Mouse (Mus musculus) cerebellum, adult 9-10 months (tissue): ENCODE measurements at regions not wholly inside any gene's neighbourhood (a gene's known extent, or its start where the extent isn't known, plus 50 kb on each side); places are given as distances from the start of the nearest gene placed in this dataset.

Experiments
- DNase-seq: peaks from one replicate; pipeline ENCODE4 v3.0.0; 2022

DNA sequence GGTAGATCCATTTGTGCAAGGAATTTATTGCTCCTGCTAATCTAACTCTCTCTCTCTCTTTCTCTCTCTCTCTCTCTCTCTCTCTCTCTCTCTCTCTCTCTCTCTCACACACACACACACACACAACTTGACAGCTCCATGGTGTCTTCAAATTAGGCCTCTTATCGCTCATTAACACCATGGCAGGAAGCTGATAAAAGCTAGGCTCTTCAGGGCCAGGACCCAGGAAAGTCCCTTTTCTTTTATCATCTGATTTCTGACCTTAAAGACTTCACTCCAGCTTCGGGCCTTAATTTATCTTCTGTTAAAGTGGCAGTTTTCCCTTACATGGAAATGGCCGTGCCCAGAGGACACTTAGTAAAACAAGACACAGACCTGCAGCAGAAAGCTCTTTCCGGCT is 178.4 kb upstream of the Bmp2 start:
- no peak for DNase-seq

DNA sequence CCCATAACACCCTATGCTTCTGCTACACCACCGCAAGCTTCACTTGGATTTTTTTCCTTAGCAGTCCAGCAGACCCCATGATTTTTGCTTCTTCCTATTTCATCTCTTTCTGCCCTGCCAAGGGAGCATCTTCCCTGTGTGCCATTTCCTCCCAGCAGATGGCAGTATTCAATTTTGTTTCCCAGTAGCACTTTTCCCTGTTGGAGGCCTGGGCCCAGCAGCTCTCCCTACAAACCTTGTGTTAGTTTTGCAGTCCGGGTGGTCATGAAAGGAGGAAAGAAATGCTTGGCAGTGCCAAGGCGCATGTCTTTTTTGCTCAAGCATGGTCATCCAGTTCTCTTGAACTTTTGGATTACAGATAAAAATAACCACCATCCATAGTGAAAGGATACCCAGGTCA is 170.9 kb upstream of the Bmp2 start:
- no peak for DNase-seq

DNA sequence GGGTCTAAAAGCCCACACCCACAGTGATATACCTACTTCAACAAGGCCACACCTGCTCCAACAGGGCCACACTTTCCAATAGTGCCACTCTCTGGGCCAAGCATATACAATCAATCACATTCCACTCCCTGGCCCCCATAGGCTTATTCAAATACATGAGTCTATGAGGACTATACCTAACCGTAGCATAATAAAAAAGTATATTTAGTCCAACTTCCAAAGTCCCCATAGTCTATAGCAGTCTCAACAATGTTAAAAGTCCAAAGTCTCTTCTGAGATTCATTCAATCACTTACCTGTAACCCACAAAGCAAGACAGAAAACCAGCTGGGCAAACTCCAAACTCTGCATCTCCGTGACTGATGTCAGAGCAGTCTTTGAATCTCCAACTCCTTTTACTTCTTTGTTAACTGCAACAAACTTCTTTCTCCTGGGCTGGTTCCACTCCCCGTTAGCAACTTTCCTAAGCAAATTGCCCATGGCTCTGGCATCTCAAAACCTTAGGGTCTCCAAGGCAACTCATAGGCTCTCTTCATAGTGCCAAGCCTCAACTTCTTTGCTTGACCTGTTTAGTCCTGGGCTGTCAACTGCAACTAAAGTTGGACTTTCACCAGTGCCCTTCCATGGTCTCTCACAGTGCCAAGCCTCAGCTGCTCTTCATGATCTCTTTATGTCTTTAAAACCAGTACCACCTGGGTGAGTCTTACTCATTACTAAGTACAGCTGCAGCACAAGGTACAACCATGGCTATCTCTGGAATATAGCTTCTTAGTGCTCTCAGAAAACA is 168.6 kb upstream of the Bmp2 start:
- DNase-seq, result no peak

- DNase-seq, result no peak
Measured at GRCm38 (mm10) chr2:133385297-133385696, 166.7 kb upstream of the Bmp2 start.

- DNase-seq, result no peak
Measured at GRCm38 (mm10) chr2:133387349-133387748, 164.6 kb upstream of the Bmp2 start.

DNA sequence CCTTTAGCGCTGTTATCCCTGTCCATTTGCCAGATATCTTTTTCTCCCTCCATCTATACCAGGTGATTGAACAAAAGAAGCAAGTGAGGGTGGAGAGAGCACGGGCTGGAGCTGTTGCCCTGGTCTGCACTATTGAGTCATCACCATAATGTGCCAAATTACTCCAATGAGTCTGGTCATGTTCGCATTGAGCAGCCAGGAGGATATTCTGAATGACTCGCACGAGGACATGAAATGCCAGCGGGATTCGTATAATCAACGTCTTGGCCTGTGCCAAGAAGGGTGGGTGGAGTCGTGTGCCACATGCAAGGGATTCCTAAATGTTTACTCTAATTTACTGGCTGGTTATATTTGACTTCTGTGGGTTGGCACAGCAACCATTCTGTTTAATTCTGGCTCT is 159.7 kb upstream of the Bmp2 start:
- DNase-seq, result no peak

- no peak for DNase-seq
Measured at GRCm38 (mm10) chr2:133397566-133397965, 154.4 kb upstream of the Bmp2 start.

GRCm38 (mm10) chr2:133399059-133399690 is 152.8 kb upstream of the Bmp2 start:
- no peak for DNase-seq

DNA sequence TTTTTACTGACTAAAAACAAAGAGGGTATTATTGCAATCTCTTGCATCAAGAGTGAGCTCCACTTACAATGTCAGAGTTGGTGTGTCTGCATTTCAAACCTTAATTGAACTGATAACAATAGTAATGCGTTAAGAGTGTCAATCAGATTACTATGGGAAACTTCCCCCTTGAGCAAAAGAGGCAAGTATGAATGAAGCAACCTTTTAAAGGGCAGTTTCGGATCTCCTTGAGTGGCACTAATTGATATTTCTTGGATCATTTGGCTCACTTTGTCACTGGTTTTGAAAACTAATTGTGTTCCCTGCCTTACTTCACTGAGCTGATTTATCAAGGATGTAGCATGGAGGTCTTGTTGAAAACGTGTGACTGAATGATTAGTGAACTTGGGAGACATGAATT is 151.0 kb upstream of the Bmp2 start:
- DNase-seq, result no peak

DNA sequence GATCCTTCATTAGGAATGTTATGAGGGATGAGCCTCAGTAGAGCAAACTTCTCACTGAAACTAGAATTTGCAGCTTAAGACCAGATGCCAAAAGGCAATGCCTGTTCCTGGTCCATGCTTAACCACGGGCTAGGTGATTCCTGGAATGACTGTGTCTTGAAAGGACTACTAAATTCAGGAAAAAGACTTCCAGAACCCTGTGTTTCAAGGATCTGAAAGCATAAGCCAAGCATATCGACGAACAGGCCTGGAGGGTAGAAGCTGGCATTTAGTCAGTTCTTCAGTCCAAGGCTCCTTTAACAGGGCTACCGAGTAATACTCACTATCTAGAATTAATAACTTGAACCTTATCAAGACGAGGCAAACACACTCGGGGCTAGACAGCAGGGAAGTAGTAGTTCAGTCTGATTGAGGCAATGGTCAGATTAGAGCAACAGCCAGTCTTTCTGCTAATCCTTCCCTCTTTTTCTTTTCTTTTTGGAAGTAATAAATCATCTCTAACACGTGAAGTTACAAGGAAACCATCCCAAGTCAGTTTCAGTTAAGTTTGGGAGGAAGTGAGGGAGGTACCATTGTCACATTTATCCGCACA is 134.9 kb upstream of the Bmp2 start:
- no peak for DNase-seq

- no peak for DNase-seq
Measured at GRCm38 (mm10) chr2:133419686-133420303, 132.2 kb upstream of the Bmp2 start.

DNA sequence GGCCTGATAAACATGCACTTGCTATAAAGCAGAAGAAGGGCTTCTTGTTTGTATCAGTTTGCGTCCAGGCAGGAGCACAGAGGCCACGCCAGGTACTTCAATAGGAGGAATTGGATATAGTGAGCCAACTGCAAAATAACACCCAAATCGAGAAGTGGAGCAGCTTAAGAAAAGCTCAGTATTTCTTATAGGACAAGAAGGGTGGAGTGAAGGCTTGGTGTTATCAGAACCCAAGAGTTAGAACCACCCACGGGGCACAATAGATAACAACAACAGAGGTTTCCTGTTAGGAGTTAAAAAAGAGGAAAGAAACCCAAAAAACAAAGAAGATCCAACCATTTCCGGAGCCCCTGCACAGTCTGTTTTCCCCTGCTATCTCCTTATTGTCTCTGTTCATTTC is 126.4 kb upstream of the Bmp2 start:
- no peak for DNase-seq

DNA sequence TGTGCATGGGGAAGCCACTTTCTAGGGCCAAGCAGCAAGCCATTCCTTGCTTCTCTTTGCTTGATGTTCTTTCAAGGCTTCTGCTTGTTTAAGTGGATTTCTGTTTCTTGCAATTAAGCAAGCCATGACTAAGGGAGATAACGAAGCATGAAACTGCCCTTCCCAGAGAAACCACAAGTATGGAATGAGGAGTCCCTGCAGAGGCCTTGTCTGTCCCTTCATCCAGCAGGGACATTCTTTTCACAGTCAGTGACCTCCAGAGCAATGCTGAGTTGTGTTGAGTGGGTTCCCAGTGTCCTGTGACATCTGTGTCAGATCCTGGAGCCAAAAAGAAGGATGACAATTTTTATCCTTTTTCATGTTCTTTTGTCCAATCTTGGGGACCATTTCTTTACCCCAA is 124.9 kb upstream of the Bmp2 start:
- DNase-seq, result no peak

DNA sequence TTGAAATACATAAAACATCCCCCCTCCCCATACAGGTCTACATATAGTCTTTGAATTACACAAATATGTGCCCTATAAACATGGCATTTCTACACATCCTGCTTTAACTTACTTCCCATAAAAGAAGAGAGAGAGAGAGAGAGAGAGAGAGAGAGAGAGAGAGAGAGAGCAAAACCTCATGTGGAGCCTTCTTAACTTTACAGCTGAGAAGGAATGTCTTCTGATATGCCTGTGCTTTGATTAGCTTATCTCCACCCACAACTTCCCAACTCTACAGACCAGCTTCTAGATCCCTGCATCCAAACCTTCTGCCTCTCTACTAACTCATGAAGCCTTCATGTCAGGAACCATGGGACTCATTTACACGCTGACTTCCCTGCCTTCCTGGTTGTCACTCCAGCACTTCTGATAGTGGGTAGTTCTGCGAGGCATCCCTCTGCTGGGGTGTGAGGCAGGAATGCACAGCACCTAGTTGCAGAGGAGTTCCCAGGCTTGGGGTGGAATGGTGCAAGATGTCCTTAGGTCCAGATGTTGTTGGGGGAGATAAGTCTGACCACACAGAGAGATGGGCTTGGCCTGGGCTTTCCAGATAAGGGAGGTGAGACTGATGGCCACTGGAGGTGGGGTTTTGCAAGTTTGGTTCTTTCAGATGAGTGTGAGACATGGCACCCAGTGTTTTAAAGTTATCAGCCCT is 122.4 kb upstream of the Bmp2 start:
- no peak for DNase-seq

- no peak for DNase-seq
Measured at GRCm38 (mm10) chr2:133430741-133431438, 121.1 kb upstream of the Bmp2 start.

- no peak for DNase-seq
Measured at GRCm38 (mm10) chr2:133432141-133432813, 119.7 kb upstream of the Bmp2 start.

DNA sequence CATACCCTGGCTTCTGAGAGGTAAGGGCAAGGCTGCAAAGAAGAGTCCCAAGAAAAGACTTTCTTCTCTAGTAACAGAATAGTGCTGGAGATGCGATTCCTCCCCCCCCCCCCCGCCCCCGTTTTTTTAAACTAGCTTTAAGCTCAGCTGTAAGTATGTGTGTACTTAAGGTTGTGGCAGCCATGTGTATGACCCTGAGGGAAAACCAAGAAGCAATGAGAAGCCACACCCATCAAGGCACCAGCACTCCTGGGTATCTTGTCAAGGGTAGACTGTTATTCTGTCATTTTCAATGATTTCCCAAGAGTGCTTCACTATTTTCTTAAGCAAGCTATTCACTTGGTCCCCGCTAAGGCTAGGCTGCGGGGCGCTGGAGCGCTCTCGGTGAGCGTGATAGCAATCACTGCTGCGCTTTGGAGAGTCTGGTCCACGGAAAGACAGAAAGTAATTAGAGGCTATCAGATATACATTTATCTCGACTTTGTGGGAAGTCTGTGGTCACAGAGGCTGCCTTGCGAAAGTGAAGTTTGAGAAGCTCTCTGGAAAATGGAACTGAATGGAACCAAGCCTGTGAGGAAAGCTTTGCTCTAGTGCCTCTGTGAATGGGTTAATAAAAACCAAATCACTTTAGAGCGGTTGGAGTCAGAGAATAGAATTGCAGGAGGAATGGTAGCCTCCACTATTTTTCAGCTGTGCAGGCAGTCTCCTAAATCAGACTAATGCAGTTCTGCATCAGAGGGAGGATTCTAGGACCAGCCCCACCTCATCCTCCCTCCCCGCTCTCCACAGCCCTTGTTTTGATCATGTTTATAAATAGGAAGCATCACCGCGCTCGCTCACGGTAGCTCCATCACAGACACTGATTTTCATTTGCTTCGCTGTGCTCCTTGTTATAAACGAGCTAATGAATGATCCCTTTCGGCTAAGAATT is 114.8 kb upstream of the Bmp2 start:
- DNase-seq, result no peak

- DNase-seq, result no peak
Measured at GRCm38 (mm10) chr2:133438018-133438417, 113.9 kb upstream of the Bmp2 start.

DNA sequence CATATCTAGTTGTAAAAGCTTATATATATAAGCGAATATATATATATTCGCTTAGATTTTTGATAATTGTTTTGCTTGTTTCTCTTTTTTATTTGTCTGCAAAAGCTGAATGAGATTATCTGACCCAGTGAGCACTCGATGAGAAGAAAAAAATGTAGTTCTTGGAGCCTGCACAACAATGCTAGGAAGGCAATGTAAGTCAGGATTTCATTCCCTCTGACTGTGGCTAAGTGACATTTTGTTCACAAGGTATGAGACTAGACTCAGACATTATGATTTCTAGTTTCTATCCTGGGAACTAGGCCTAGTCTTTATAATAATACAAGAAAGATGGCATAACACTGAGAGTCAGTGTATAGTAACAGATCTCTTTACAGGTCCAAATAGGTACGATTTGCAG is 108.9 kb upstream of the Bmp2 start:
- no peak for DNase-seq

GRCm38 (mm10) chr2:133443490-133443889 is 108.5 kb upstream of the Bmp2 start:
- peak; percentile 7 for DNase-seq

DNA sequence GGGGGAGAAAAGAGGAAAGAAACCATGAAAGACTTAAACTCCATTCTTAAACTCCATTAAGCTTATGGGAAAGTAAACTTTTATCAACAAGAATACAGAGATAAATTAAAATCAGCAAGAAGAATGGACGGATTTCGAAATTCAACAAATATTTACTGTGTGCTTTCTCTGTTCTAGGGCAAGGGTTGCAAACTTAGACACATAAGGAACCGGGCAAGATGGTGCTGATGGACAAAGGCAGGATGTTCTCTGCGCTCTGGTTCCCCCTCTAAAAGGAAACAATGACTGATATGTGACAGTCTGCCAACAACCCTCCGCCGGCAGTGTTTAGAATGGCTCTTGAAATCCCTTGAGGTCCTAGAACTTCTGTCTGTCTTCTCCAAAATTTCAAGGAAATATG is 99.0 kb upstream of the Bmp2 start:
- DNase-seq, result no peak
